Mouse (Mus musculus): Measurements from ENCODE around the gene Rab44.

Rab44 gene

GRCm38 (mm10) chr17:29129341-29129740 is 15.4 kb downstream of the Rab44 start:
- DNase-seq (ENCODE audit: low spot score in 2 of 2): no peak

DNA sequence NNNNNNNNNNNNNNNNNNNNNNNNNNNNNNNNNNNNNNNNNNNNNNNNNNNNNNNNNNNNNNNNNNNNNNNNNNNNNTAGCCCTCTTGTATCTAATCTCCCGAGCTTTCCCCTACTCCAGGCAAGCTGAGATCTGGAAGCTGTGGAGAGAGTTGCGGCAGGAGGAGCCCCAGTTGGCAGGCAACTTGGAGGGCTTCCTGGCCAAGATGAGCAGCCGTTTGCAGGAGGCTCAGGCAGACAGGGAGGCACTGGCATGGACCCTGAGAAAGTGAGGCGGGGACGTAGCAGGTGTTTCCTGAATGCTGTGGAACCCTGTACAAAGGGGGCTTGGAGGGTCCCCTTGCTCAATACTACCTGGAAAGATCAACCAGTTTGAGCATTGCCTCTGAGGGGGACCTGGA is 21.1 kb downstream of the Rab44 start:
- no peak for DNase-seq (ENCODE audit: low spot score in 2 of 2)

DNA sequence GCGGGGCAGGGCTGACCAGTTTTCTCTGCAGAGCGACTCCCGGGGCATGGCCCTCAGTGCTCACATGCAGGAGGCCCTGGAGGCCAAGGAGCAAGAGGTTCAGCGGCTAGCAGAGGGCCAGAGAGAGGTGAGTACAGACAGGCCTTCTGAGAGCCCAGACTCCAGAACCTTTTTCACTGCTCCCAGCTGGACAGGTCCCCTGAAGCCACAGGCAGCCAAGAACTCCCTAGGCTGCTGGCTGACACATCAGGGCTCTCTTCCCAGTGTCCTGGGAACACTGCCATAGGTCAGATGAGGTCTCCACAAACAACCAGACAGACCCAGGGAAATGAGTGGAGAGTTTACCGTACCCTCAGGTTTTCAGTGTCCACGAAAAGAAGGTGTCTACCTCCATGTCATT is 22.3 kb downstream of the Rab44 start:
- DNase-seq (ENCODE audit: low spot score in 2 of 2): no peak

DNA sequence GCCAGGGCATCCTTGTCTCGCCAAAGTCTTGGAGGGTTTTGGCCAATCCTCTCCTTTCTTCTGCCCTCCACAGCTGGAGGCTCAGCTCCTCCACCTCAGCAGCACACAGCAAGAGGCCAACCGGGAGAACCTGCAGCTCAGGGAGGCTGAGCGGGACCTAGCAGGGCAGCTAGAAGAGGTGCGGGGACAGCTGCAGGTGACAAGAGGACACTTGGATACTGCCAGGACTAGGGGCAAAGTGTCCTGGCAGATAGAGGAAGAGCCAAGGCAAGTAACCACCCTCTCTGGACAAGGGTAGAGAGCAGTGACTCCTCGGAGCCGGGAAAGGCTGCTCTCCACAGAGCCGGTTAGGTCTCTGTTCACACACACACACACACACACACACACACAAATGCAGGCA is 24.0 kb downstream of the Rab44 start:
- DNase-seq (ENCODE audit: low spot score in 2 of 2): no peak

GRCm38 (mm10) chr17:29141577-29141976 is 27.6 kb downstream of the Rab44 start:
- DNase-seq (ENCODE audit: low spot score in 2 of 2): no peak

GRCm38 (mm10) chr17:29143266-29143665 is 29.3 kb downstream of the Rab44 start:
- no peak for DNase-seq (ENCODE audit: low spot score in 2 of 2)

- no peak for DNase-seq (ENCODE audit: low spot score in 2 of 2)
Measured at GRCm38 (mm10) chr17:29145101-29145500, 31.2 kb downstream of the Rab44 start.

DNA sequence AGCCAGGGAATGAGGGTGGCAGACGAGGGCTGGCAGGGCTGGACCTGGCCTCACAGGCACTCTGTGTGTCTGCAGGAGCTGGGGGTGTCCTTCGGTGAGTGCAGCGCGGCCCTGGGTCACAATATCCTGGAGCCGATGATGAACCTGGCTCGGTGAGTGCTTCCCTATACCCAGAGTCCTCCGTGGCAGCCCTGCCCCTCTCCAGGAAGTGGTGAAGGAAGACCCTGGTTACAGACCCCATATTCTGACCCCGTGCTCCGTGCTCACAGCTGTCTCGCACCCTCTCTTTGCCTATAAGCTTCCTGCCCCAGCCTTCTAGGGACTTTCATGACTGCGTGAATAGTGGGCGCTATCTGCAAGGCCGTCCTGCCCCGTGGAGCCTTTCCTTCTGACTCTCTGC is 33.3 kb downstream of the Rab44 start:
- DNase-seq (ENCODE audit: low spot score in 2 of 2): no peak

DNA sequence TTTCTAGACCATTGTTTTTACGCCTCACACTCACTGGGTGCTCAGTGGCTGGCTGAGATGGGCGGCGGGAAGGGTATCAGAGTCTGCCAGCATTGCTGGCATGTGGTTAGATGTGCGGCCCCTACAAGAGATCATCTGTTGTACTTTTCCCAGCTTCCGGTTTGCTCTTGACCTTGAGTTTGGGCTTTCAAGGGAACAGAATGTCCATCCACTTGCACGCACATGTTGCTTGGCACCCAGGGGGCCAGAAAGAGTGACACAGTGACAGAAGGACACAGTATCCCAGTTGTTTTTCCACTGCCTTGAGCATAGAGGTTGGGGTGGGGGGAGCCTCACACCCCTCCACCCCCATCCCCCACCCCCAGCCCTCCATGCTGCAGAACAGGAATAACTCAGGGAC is 33.8 kb downstream of the Rab44 start:
- DNase-seq (ENCODE audit: low spot score in 2 of 2): no peak

DNA sequence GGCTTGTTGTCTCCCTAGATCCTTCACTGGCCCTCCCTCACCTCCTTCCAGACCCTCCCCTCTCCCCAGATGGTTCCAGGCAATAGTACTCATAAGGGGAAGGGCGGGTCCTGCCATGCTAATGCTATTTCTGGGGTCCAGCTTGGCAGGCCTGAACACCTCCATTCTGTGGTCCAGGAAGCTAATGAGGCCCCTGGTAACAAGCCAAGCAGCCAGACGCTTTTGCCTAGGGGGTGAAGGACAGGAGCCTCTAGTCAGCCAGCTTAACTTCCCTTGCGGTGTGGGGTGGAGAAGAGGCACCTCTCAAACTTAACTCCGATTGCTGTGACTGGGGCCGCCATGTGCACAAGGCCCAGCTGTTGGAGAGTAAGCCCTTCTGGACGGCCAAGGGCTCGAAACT is 35.8 kb downstream of the Rab44 start:
- DNase-seq (ENCODE audit: low spot score in 2 of 2): no peak

GRCm38 (mm10) chr17:29152547-29152946 is 38.6 kb downstream of the Rab44 start:
- no peak for DNase-seq (ENCODE audit: low spot score in 2 of 2)

DNA sequence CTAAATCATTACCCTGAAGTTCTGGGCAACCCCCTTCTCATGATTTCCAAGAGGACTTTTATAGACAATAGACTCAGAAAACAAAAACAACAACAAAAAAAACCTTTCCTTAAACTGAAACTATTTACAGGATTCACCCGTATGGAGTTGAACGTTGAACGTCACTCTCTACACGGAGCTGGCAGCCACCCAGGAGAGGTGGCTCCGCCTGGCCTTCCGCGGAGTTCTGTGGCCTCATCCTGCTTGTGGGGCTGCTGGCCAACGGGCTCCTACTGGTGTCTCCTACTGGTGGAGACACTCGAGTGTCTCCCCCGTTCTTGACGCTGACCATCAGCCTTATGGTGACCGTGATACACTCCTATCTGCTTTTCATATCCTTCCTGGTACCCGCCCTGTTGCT is 40.3 kb downstream of the Rab44 start:
- no peak for DNase-seq (ENCODE audit: low spot score in 2 of 2)

GRCm38 (mm10) chr17:29155355-29156135 is 41.6 kb downstream of the Rab44 start:
- no peak for DNase-seq (ENCODE audit: low spot score in 2 of 2)

- no peak for DNase-seq (ENCODE audit: low spot score in 2 of 2)
Measured at GRCm38 (mm10) chr17:29156396-29156795, 42.5 kb downstream of the Rab44 start.

DNA sequence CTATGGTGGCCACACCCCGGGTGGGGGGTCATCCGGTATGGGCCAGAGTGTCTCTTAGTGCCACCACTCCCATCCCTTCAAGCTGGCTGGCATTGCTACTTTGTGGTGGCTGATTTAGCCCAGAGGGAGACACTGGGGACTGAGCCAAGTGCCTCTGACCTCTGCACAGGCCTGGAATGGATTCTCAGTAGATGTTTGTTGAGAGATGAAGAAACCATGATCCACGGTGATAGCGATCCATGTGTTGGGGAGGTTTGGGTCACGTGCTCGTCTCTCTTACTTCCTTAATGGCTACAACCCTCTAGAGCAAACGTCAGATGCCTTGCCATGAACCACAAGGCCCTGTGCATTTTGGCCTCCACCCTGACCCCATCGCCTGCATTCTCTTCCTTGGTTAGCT is 42.9 kb downstream of the Rab44 start:
- no peak for DNase-seq (ENCODE audit: low spot score in 2 of 2)

GRCm38 (mm10) chr17:29158899-29159298 is 45.0 kb downstream of the Rab44 start:
- DNase-seq (ENCODE audit: low spot score in 2 of 2): no peak

GRCm38 (mm10) chr17:29159320-29159719 is 45.4 kb downstream of the Rab44 start:
- DNase-seq (ENCODE audit: low spot score in 2 of 2): no peak

GRCm38 (mm10) chr17:29159743-29160455 is 46.0 kb downstream of the Rab44 start:
- no peak for DNase-seq (ENCODE audit: low spot score in 2 of 2)

- DNase-seq (ENCODE audit: low spot score in 2 of 2): no peak
Measured at GRCm38 (mm10) chr17:29162334-29162733, 48.4 kb downstream of the Rab44 start.

- DNase-seq (ENCODE audit: low spot score in 2 of 2): no peak
Measured at GRCm38 (mm10) chr17:29164469-29165111, 50.6 kb downstream of the Rab44 start.

DNA sequence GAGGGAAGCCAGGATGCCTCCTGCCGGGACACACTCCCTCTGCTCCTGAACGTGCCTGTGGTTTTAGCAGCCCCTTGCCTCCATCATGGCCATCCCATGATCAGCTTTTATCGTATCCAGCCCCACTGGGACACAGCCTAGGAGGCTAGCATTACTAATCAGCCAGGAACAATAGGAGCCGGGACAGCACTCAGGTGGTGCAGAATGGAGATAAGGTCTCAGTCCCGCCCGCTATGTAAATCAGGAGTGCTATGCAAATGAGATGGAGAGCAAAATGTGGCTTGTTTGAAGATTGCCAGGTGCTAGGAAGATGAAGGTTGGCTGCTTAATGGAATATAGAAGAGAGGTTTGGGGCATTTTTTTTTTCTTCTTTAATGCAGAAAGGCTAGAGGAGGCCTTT is 51.5 kb downstream of the Rab44 start:
- DNase-seq (ENCODE audit: low spot score in 2 of 2): no peak

DNA sequence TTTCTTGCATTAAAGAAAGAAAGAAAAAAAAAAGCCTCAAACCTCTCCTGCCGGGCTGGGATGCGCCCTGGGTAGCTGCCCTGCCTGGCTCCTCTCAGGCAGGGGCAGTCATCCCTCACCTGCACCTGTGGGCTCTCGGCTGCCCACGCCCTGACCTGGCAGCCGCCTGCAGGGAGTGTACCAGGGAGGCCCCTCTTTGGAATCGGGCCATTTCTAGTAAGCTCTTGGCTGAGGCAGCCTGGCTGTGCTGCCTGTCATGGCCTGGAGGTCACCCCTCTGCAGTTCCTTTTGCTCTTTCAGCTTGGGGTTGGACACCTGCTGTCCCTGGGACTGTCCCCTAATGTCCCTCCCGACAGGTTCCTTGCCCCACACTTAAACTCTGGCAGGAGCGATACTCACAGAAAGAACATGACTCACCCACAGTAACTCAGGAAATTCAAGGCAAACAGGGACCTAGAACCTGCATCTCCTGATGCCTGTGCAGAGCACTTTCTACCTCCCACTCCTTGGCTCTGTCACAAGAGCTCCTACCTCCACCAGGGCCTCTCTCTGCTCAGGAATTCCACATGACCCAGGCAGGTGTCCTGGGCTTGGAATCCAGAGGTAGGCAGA is 52.1 kb downstream of the Rab44 start:
- DNase-seq (ENCODE audit: low spot score in 2 of 2): no peak

Data from frontal cortex, postnatal 14 days (tissue).